Mouse (Mus musculus): Measurements from ENCODE around the gene Nxf3.
A peak's percentile ranks its signal among the peaks of the same experiment; 100 is the strongest.
"Not testable (repeated sequence)": the region's sequence is repeated elsewhere in the genome, so short reads cannot be mapped to it uniquely, and the experiment has no call there.

Gene Nxf3

DNA sequence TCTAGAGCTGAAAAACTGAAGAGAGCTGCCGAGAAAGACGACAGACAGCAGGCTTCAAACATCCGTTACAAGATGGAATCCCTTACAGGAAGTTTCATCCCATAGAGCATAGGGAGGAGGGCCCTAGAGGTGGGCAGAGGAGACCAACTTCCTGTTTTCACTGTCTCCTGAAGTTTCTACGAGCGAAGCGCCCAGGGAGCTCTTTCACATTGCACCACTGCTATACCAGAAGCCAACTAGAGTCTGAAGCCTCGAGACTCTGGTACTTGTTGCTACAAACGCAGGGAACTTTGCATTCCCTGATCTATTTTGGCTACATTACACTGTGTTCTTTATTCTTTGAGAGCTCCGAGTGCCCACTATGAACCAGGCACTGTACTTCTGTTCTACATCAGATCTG lies at the start of gene Nxf3:
Gene Nxf3, minus strand, starts transcription at position 101 of the 400 bp plus-strand sequence.
- no peak for DNase-seq (ENCODE audit: low read depth, low spot score)

DNA sequence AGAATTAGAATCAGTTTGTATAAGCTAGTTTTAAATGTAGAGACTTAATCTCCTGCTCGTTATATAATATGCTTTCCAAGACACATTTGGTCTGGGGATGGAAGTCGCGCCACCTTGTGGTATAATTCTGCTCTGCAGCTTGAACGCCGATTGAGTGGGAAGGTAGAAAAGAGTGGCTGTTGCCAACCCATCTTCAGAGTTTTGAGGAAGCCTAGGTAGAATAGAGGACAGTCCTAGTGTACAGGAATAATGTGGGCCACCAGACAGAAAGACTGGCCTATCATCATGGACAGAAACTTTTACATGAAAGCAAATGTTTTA lies 42.6 kb upstream of the Nxf3 start:
- no peak for DNase-seq (ENCODE audit: low read depth, low spot score)

DNA sequence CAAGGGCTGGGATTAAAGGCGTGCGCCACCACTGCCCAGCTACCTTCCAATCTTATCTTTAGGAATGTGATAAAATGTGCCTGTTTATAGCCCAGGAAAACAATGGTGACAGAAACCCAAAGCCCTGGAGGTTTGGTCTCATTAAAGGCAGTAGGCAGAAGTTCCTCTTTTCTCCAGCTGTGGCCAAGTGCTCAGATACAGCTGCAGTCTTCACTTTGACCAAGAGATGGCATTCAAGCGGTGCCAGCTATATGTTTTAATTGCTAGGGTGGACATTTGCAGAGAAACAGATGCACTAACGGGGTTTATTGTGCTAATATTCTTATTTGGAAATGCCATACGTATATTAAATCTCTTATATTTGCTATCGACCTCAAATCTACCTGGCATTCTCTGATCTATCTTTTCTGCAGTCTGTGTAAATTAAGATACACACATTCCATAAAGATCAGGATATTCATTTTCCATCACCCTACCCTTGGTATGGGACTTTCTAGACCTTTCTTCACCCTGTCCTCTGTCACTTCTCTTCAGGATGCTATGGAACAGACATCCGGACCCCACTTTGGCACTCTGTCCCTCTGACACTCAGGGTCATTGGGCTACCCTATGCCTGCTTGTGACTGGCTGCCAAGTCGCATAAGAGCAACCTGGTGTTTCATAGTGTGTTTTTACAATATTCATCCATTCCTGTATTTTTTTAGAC lies 42.1 kb upstream of the Nxf3 start:
- no peak for DNase-seq (ENCODE audit: low read depth, low spot score)

DNA sequence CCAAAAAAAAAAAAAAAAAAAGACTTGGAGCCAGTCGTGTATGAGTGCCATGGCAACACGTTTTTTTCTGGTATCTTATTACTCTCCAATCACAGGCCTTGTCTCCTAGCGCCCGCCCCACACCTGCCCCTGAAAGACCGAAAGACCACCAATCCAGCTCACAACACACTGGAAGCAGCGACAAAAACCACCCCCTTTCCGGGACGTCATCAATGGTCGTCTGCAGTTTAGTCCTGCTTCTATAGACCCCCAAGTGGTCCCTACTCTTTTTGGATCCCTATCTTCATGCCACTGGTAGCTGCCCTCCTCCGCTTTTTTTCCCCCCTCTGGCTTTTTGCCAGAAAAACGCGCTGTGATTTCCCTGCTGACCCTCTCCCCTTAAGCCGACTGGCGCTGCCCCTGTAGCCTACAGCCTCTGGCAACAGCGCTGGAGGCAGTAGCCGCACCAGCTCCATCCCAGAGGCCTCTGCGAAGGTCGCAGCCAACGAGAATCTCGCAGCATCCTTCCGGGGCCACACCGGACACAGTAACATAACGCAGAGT lies 30.4 kb upstream of the Nxf3 start:
- peak; percentile 68 for DNase-seq (ENCODE audit: low read depth, low spot score)

DNA sequence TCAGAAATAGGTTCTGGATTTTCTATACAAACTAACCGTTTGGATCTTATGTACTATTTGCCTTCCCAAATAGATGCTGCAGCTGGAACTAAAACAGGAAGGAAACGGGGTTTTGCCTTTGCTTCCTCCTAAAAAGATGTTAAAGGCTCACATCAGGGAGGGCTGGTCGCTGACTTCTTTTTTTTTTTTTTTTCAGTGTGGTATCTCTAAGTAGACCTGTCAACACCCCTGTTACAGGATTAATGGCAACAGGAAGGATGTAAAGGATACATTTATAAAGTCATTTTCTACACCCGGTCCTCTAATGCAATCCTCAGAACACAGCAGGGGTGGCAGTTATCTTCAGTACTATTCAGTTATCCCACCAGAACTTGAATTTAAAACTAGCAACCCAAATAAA lies 30.0 kb upstream of the Nxf3 start:
- DNase-seq (ENCODE audit: low read depth, low spot score) = no peak

DNA sequence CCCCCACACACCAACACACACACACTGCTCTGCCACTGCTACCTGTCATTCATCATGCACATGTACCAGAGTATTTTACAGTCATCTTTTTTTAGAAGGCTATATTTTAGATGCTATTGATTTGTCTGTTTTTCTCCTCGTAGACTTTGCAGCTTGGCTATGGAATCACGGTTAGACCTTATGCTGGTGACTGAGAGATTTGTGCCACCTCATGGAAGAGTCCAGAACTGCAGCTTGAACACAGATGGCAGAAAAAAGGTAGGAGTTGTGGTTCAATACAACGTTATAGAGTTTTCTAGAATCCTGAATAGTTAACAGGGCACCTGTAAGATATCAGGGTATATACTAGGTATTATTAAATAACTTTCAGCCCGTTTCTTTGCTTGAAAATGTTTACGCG lies 22.9 kb upstream of the Nxf3 start:
- no peak for DNase-seq (ENCODE audit: low read depth, low spot score)

DNA sequence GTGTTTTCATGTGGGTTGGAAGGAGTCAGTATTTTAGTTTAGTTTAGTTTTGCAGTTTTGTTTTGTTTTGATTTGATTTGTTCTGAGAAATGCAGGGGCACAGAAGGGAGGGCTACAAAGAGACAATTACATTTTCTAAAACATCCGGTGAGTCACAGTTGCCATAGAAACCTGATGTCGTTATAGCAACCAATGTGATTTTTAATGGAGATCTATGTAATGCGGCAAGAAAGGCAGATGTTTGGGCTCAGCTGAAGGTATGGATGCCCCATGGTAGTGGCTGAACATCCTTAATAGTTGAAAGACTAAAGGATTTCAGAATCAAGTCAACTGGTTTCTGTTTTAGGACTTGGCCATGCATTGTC lies 19.7 kb upstream of the Nxf3 start:
- no peak for DNase-seq (ENCODE audit: low read depth, low spot score)

DNA sequence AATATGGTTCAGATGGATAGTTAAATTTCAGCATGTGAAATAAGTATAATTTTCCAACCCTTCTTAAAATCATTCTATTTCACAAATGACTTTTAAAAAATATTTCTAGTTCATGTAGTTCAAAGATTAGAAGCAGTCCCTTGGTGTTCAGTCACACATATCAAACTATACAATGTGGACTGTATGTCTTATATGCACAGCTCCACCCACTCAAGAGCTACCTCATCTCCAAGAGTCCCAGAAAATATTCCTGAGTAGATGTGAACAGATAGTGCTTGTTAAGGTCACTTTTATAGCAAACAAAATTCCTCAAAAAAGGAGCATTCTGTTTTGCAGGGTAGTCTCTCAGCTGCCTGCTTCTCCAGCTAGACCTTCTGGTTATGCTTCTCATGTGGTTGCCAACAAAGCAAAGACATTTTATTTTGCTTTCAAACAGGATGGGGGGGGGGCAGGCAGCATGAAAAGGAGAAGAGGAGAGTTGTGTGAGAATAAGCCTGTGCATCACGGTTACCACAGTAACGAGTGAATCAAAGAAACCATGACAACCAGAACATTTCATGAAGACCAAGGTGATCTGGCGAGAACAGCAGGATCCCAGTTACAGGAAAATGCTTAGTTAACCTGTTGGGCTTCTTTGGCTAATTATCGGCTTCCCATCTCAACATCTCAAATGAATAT lies 19.1 kb upstream of the Nxf3 start:
- no peak for DNase-seq (ENCODE audit: low read depth, low spot score)

DNA sequence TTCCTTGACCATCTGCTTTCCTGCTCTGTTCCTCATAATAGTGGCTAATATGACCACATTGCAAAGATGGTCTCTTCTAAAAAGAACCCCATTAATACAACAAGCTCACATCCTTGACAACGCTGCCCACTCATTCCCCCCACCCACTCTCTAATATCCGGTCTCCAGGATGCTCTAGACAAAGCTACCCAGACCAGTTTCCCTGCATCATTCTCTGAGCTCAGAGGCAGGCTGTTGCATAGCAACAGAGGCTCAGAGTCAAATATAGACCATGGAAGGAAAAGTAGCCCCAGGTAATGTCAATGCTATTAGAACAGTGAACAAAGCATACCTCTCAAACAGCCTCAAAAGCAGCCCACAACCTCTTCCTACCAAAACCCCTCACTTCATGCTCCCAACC lies 9.4 kb upstream of the Nxf3 start:
- DNase-seq (ENCODE audit: low read depth, low spot score) = no peak

DNA sequence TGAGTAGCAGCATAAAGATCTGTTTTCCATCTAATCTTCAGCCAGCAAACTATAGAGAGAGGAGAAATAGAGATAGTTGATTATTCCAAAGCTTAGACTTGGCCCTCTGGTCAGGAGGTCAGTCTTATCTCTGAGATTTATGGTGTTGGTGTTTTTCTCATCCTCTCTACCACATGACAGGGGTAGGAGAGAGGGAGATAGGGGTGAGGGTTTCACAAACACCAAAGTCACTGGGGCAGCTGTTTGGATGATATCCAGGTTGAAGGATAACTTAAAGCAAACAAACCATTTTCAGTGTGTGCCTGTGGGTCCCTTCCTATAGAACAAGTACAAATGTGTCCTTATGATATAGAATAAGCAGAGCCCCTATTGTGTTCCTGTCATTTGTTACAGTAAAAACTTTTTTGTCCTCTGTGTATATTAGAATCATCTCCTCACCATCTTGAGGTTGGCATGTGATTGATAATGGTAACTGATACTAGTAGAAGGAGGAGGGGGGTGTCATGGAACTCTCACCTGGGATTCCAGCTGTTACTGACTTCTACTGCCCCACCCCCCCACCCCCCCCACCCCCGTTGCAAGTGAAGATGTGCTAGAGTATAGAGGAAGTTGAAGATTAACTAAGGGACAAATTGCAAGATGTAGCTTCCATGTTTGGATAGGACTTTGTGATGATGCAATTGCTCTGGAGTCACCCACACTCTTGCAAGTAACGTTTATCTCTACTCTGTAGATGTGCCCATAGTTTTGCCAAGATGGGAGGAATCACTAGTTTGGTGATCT lies 7.6 kb upstream of the Nxf3 start:
- no peak for DNase-seq (ENCODE audit: low read depth, low spot score)

DNA sequence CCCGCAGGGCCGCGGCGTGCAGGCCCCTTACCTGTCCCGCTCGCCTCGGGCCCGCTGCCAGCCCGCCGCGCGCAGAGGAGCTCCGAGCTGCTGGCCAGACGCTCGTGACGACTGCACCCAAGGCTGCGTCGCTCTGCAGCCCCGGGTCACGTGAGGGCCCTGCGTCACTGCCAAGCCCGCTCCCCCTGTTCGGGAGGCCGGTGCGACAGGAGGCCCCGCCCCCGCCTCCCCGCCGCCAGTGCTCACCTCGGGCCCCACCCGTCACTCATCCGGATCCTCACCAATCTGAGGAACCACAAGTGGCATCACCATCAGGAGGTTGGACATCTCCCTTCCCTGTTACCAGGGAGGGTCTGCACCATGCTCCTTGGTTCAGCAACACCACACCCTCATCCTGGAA lies 17.0 kb downstream of the Nxf3 start, which contains the start of gene Bex2:
Gene Bex2, minus strand, starts transcription at position 217 of the 400 bp plus-strand sequence.
- not testable (repeated sequence) for DNase-seq (ENCODE audit: low read depth, low spot score)

DNA sequence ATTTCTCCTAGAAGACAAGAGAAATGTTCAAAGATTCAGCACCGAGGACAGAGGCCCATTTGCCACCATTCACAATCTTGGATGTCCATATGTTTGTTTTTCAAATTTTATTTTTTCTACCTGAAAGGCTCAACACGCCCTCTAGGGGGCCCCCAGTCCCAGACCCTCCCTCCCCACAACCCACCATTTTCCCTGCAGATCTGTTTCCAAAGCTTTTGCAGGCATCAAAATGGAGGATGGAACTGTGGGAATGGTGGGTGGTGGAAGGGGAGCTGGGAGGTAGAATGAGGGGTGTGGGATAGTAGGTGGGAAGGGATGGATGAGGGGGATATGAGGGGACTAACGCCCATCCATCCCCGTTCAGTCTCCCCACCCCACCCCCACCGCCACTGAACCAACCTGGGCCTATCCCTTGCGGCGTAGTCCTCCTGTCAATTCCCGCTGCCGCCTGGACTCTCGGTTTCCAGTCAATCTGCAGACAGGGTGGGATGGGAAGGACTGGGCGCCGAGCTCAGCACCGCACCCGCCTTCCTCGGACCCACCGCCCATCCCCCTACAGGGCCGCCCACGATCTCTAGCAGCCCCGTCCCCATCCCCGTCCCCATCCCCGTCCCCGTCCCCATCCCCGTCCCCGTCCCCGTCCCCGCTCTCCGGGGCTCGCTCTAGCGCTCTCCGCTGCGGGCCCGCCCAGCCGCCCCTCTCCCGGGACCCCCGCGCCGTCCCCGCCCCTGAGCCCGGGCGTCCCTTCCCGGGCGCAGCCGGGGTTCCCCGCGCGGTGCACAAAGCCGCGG lies 17.7 kb downstream of the Nxf3 start:
- DNase-seq (ENCODE audit: low read depth, low spot score) = peak; percentile 11

DNA sequence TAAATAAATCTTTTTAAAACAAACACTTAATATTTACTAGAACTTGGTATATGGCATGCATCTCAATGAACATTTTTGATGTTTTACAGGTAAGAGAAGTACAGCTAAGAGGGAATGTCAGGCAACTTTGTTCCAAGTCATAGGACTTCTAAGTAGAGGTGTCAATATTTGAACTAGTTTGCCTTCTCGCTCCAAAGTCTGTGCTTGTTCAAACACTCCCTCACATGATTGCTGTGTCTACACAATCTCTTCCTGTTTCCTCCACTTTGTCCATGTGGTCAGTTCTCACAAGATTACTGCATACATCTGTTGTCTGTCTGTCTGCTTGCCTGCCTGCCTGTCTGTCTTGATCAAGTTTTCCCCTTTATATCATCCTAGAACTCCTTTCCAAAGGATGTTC lies 24.4 kb downstream of the Nxf3 start:
- DNase-seq (ENCODE audit: low read depth, low spot score) = no peak

DNA sequence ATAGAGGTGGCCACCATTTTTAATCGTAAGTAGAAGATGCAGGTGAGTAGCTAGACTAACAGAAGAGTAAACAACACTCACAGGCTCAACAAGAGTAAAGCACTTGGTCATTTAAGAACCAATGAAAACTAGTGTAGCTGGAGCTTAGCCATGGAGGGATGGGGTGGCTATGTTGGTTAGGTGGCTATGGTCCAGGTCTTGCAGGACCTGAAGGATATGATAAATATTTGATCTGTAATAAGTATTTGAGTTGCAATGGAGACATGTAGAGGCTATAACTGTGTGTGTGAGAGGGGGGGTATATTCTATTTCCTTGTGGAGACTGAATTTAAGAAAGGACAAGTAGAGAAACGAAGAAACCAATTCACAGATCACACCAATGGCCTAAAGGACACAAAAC lies 33.8 kb downstream of the Nxf3 start:
- DNase-seq (ENCODE audit: low read depth, low spot score) = no peak

DNA sequence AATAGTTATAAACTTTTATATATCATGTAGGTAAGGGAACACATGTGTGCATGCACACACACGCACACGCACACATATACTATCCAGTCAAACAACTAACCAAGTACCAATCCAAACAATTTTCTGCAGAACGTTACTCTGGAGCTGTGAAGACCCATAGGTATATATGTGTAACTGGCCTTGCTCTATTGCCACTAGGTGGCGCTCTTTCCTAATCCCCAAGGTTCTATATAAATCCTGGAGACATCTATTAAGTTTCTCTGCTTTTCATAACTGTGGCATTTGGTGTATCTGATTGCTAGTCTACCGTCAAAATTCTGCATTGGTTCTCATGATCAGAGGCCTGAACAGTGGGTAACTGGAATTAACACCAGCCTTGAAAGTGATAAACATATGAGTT lies 37.5 kb downstream of the Nxf3 start:
- DNase-seq (ENCODE audit: low read depth, low spot score) = peak; percentile 24

DNA sequence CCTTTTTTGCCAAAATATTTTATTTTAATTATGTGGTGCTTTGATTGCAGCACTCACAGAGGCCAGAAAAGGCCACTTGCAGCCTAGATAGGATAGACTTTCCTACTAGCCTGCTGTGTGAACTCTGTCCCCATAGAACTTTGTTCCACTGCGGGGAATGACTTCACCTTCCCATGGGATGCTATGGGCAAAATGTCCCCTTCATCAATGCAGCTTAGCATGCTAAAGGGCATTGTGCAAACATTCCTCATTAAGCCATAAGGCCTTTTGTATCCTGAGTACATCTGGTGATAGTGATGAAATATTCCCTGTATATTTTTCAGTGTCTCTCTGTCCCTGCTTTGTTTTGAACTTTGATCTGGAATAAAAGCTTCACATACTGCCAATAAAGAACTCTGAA lies 41.3 kb downstream of the Nxf3 start:
- DNase-seq (ENCODE audit: low read depth, low spot score) = no peak

DNA sequence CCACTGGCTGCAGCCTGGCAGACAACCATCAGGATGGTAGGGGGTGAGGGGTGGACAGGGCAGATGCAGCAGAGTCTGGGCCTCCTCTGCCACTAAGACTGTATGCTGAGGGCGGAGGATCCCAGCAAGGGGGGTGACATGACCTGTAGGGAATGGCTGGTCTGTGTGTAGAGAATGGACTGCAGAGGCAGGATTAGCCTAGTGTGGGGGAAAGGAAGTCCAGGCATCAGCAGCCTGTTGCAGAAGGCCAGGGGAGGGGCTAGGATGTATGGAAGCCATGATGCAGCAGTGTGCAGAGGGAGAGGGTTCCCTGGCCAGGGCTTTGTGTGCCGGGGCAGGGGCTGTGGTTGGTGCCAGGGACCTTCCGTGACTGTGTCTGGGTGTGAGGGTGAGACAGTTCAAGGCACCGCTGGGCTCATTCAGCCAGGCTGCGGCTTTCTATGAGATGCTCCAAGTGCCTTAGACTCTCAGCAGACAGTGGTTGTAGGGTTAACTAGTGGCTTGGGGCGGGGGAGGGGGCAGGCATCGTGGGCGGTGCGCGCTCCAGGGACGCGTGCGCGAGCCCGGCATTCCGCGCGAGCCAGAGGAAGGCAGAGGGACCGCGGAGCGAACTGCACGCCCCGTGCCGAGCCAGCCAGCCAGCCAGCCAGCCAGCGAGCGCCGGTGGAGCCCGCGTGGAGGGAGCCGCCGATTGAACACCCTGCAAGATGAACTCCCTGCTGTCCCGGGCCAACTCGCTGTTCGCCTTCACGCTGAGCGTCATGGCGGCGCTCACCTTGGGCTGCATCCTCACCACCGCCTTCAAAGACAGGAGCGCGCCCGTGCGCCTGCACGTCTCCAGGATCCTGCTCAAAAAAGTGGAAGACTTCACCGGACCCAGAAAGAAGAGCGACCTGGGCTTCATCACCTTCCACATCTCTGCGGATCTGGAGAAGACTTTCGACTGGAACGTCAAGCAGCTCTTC lies 52.0 kb downstream of the Nxf3 start, which contains the start of gene Arxes1:
Gene Arxes1, plus strand, starts transcription at position 569 of the 965 bp plus-strand sequence.
- DNase-seq (ENCODE audit: low read depth, low spot score) = not testable (repeated sequence)

DNA sequence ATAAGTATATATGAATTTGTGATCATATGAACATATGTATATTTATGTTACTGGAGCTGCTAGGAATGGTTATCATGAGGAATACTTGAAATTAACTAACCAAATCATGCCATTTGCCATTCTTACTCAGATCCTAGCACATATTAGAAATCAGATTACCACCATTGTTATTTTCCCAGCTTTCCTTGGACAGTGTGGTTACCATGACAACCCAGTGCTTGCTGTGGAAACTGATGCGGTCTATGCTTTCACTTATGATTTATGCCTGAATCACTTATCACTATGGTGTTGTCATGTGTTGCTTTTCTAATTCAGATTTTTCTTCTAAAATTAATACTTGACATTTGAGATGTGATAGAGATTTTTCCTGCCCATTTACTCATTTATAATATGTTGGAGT lies 54.7 kb downstream of the Nxf3 start:
- no peak for DNase-seq (ENCODE audit: low read depth, low spot score)
